Mouse (Mus musculus) brown adipose tissue, adult 24 weeks (tissue): ENCODE results near the gene Sco1. TPM values are rescaled to one million over a fixed set of nuclear protein-coding genes. Genes with fewer than 3 reads are reported as not detected.
"Not testable (repeated sequence)": the region's sequence is repeated elsewhere in the genome, so short reads cannot be mapped to it uniquely, and the experiment has no call there.

Experiments
- H3K27ac ChIP-seq: fragments of 200-500 bp; replicated peaks from 2 replicates; pipeline ENCODE4 v1.5.1; 2012; ENCODE audit warnings: low read depth, mild to moderate bottlenecking, low read length
- H3K4me1 ChIP-seq: fragments of 200-500 bp; 2 replicates; pipeline ENCODE4 v1.6.1; 2012; ENCODE audit warnings: low read length, mixed read lengths; ENCODE audit not compliant: control insufficient read depth, insufficient read depth, insufficient read length
- H3K4me3 ChIP-seq: fragments of 200-500 bp; 2 replicates; pipeline ENCODE4 v1.5.1; 2012; ENCODE audit warnings: low read depth, mild to moderate bottlenecking, low read length, moderate library complexity; ENCODE audit not compliant: insufficient read depth
- polyA plus RNA-seq: library from polyadenylated mRNA; stranded (reverse); fragments of >200 nt; gene quantifications from 2 replicates; pipeline ENCODE4 v1.2.4, GENCODE M21; 2012; ENCODE audit not compliant: missing spikeins, insufficient read depth, insufficient read length

Sco1 gene
- polyA plus RNA-seq, 1 experiment, result 32.8 TPM

GRCm38 (mm10) chr11:67086467-67087164, 34.1 kb downstream of the Sco1 start:
- Histone ChIP-seq H3K27ac (no peak overlapping the region), H3K4me3 (no peak overlapping the region), H3K4me1 (no peaks in the 10 kb centered on the region)

GRCm38 (mm10) chr11:67087225-67087624, 34.8 kb downstream of the Sco1 start:
- Histone ChIP-seq H3K4me3 (no peak overlapping the region), H3K4me1 (no peaks in the 10 kb centered on the region), H3K27ac (no peak overlapping the region)

- H3K27ac ChIP-seq, H3K4me1 ChIP-seq, H3K4me3 ChIP-seq: not testable (repeated sequence)
These were observed 39.9 kb downstream of the Sco1 start for GRCm38 (mm10) chr11:67092354-67092753.

GRCm38 (mm10) chr11:67093201-67093600, 40.7 kb downstream of the Sco1 start:
- Histone ChIP-seq H3K4me3 (no peak overlapping the region), H3K27ac (no peak overlapping the region), H3K4me1 (no peaks in the 10 kb centered on the region)

GRCm38 (mm10) chr11:67093652-67094051, 41.2 kb downstream of the Sco1 start:
- no peak overlapping the region for H3K4me3 ChIP-seq
- no peaks in the 10 kb centered on the region for H3K4me1 ChIP-seq
- H3K27ac ChIP-seq, result no peak overlapping the region

- no peak overlapping the region for H3K4me3 ChIP-seq
- H3K4me1 ChIP-seq, result no peaks in the 10 kb centered on the region
- H3K27ac ChIP-seq, result no peak overlapping the region
These were observed 42.0 kb downstream of the Sco1 start for GRCm38 (mm10) chr11:67094470-67094869.

- Histone ChIP-seq H3K27ac (no peak overlapping the region), H3K4me3 (no peak overlapping the region), H3K4me1 (no peaks in the 10 kb centered on the region)
These were observed 45.2 kb downstream of the Sco1 start for GRCm38 (mm10) chr11:67097709-67098108.

GRCm38 (mm10) chr11:67098427-67098826, 46.0 kb downstream of the Sco1 start:
- no peaks in the 10 kb centered on the region for H3K4me1 ChIP-seq
- H3K4me3 ChIP-seq, result no peak overlapping the region
- no peak overlapping the region for H3K27ac ChIP-seq

GRCm38 (mm10) chr11:67099241-67099640, 46.8 kb downstream of the Sco1 start:
- Histone ChIP-seq H3K27ac (no peak overlapping the region), H3K4me1 (no peaks in the 10 kb centered on the region), H3K4me3 (no peak overlapping the region)

GRCm38 (mm10) chr11:67100169-67100568, 47.7 kb downstream of the Sco1 start:
- Histone ChIP-seq H3K27ac (no peak overlapping the region), H3K4me3 (no peak overlapping the region)

GRCm38 (mm10) chr11:67101713-67102112, 49.2 kb downstream of the Sco1 start:
- H3K4me1 ChIP-seq, result no peaks in the 10 kb centered on the region
- H3K4me3 ChIP-seq, result no peak overlapping the region
- no peak overlapping the region for H3K27ac ChIP-seq

More at GRCm38 (mm10) chr11:67100169-67100568, 47.7 kb downstream of the Sco1 start:
- H3K4me1 ChIP-seq, result no peaks in the 10 kb centered on the region

- H3K4me3 ChIP-seq, result no peak overlapping the region
- H3K4me1 ChIP-seq, result no peaks in the 10 kb centered on the region
- no peak overlapping the region for H3K27ac ChIP-seq
These were observed 50.8 kb downstream of the Sco1 start for GRCm38 (mm10) chr11:67103256-67103655.

- H3K27ac ChIP-seq, result no peak overlapping the region
- no peak overlapping the region for H3K4me3 ChIP-seq
- no peaks in the 10 kb centered on the region for H3K4me1 ChIP-seq
These were observed 51.8 kb downstream of the Sco1 start for GRCm38 (mm10) chr11:67104242-67104641.

GRCm38 (mm10) chr11:67104714-67105113, 52.2 kb downstream of the Sco1 start:
- H3K4me3 ChIP-seq, result no peak overlapping the region
- no peaks in the 10 kb centered on the region for H3K4me1 ChIP-seq
- H3K27ac ChIP-seq, result no peak overlapping the region

GRCm38 (mm10) chr11:67105689-67106088, 53.2 kb downstream of the Sco1 start:
- Histone ChIP-seq H3K4me3 (no peak overlapping the region), H3K27ac (no peak overlapping the region)

GRCm38 (mm10) chr11:67106973-67107372, 54.5 kb downstream of the Sco1 start:
- Histone ChIP-seq H3K27ac (no peak overlapping the region), H3K4me3 (no peak overlapping the region), H3K4me1 (no peaks in the 10 kb centered on the region)

More at GRCm38 (mm10) chr11:67105689-67106088, 53.2 kb downstream of the Sco1 start:
- H3K4me1 ChIP-seq, result no peaks in the 10 kb centered on the region
